Mouse (Mus musculus): ENCODE measurements at regions not wholly inside any gene's neighbourhood (a gene's known extent, or its start where the extent isn't known, plus 50 kb on each side); places are given as distances from the start of the nearest gene placed in this dataset.

DNA sequence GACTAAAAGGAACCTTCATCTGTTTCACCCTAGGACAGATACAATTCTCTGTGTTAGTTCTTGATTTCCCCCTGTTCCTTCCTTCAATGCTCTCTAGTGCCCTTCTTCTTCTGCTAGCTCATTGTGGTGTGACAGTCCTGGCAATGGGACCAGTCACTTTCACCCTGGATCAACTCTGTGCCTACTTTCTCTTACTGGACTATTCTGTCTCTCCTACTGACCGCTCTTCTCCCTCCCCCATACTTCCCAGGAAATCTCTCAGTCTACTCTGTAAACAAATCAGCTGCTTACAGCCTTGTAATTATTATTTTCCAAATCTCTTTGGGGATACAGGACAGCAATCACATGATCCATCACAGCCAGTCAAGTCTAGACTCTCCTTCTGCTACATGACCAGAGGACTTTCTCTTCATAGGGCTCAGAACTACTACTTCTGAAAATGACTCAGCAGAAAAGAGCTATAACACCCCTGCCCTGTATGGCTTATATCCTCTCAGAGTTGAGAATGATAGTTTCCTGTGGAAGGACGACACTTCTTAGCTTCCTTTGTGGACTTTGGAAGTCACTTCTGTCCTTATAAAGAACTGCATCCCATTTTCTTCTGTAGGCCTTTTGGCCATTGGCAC lies 86.8 kb upstream of the Adgra3 start:
- TF ChIP-seq CTCF (IDR thresholded peaks at IDR 0.05; ENCODE audit: low read depth) (no peak), EP300 (optimal IDR thresholded peaks at IDR 0.05) (no peak)
